Comparison of ENCODE assay signal across 19 mouse cellular contexts in the genomic region with DNA sequence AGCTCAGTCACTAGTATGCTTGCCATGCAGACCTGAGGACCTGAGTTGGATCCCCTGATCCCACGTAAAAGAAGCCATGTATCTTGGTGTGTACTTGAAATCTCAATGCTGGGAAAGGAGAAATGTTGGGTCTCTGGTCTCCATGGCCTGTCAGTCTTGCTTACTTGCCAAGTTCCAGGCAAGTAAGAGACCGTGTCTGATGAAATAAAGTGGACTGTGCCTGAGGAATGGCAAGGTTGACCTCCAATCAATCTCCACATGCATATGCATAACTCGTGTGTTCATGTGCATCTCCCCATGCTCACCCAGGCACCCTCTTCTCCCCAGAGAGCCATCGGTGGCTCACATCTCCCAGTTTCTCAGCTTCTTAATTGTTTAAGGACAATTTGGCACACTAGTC.
"Had no signal": no experiment of that assay in that cellular context is flagged by ENCODE, and none has a peak within 500 bp of the region (broad histone marks: within the 10 kb centered on the region; RNA-seq: fewer than 3 reads in every experiment).

No protein-coding gene starts in this region.

- H3K27ac ChIP-seq: intestine, embryonic 15.5 days; kidney, postnatal 0 days; limb, embryonic 12.5 days; limb, embryonic 15.5 days; liver, embryonic 14.5 days; macrophage; midbrain, embryonic 12.5 days; midbrain, embryonic 15.5 days; neural tube, embryonic 12.5 days; neural tube, embryonic 15.5 days; stomach, postnatal 0 days had no signal

- H3K36me3 ChIP-seq: intestine, embryonic 15.5 days; limb, embryonic 12.5 days; limb, embryonic 15.5 days; midbrain, embryonic 12.5 days; midbrain, embryonic 15.5 days; neural tube, embryonic 12.5 days; neural tube, embryonic 15.5 days had no signal

- H3K9ac ChIP-seq: intestine, embryonic 15.5 days; limb, embryonic 12.5 days; limb, embryonic 15.5 days; liver, embryonic 14.5 days; liver, postnatal 0 days; lung, embryonic 14.5 days; midbrain, embryonic 12.5 days; midbrain, embryonic 15.5 days; neural tube, embryonic 12.5 days; neural tube, embryonic 15.5 days had no signal

- H3K4me1 ChIP-seq: intestine, embryonic 15.5 days; midbrain, embryonic 12.5 days; midbrain, embryonic 15.5 days; neural tube, embryonic 12.5 days; neural tube, embryonic 15.5 days had no signal

- H3K4me2 ChIP-seq: intestine, embryonic 15.5 days; limb, embryonic 12.5 days; limb, embryonic 15.5 days; liver, embryonic 11.5 days; lung, embryonic 14.5 days; midbrain, embryonic 12.5 days; midbrain, embryonic 15.5 days; neural tube, embryonic 12.5 days; neural tube, embryonic 15.5 days had no signal

- ATAC-seq: intestine, embryonic 15.5 days; liver, postnatal 0 days; lung, postnatal 0 days; midbrain, embryonic 15.5 days had no signal

- H3K9me3 ChIP-seq: intestine, embryonic 15.5 days; limb, embryonic 12.5 days; limb, embryonic 15.5 days; midbrain, embryonic 12.5 days; midbrain, embryonic 15.5 days; neural tube, embryonic 12.5 days; neural tube, embryonic 15.5 days had no signal

- H3K27me3 ChIP-seq: intestine, embryonic 15.5 days; midbrain, embryonic 15.5 days; neural tube, embryonic 12.5 days; neural tube, embryonic 15.5 days had no signal

- DNase-seq: liver, postnatal 0 days; lung, embryonic 14.5 days; right cerebral cortex, adult 18-20 months; thymus, adult 2 months; thymus, postnatal 14 days; thymus, postnatal 4 days had no signal

- H3K4me3 ChIP-seq: intestine, embryonic 15.5 days; limb, embryonic 12.5 days; limb, embryonic 15.5 days; midbrain, embryonic 12.5 days; midbrain, embryonic 15.5 days; neural tube, embryonic 12.5 days; neural tube, embryonic 15.5 days had no signal
